Mouse (Mus musculus) neural tube, embryonic 12.5 days (tissue): ENCODE measurements at regions not wholly inside any gene's neighbourhood (a gene's known extent, or its start where the extent isn't known, plus 50 kb on each side); places are given as distances from the start of the nearest gene placed in this dataset.

Experiments used
- ATAC-seq: fragments of 200-750 bp; cut with Nextera tagmentation; 2 replicates; pipeline ENCODE4 v1.8.0; 2017; ENCODE audit warnings: low read depth, mild to moderate bottlenecking, moderate TSS enrichment, moderate library complexity; ENCODE audit not compliant: low FRiP score
- H3K27ac ChIP-seq: fragments of 300-500 bp; sonication (generic); 2 replicates; pipeline ENCODE4 v1.5.1; 2016
- H3K27me3 ChIP-seq: fragments of 300-500 bp; sonication (generic); replicated peaks from 2 replicates; pipeline ENCODE4 v1.6.1; 2016; ENCODE audit warnings: mild to moderate bottlenecking
- H3K36me3 ChIP-seq: fragments of 300-500 bp; sonication (generic); 2 replicates; pipeline ENCODE4 v1.6.1; 2016; ENCODE audit warnings: mild to moderate bottlenecking
- H3K4me1 ChIP-seq: fragments of 300-500 bp; sonication (generic); 2 replicates; pipeline ENCODE4 v1.6.1; 2016
- H3K4me2 ChIP-seq: fragments of 300-500 bp; sonication (generic); replicated peaks from 2 replicates; pipeline ENCODE4 v1.6.1; 2016; ENCODE audit warnings: mild to moderate bottlenecking
- H3K4me3 ChIP-seq: fragments of 300-500 bp; sonication (generic); 2 replicates; pipeline ENCODE4 v1.5.1; 2016
- H3K9ac ChIP-seq: fragments of 300-500 bp; sonication (generic); 2 replicates; pipeline ENCODE4 v1.6.1; 2016; ENCODE audit warnings: mild to moderate bottlenecking
- H3K9me3 ChIP-seq: fragments of 300-500 bp; sonication (generic); 2 replicates; pipeline ENCODE4 v1.6.1; 2016; ENCODE audit warnings: mild to moderate bottlenecking
- WGBS: fragments of 180-500 bp; shearing (Covaris S2); methylation state at CpG from one replicate; pipeline ENCODE4 v1.1.7; 2016; 5-methylcytosine and 5-hydroxymethylcytosine counted together

DNA sequence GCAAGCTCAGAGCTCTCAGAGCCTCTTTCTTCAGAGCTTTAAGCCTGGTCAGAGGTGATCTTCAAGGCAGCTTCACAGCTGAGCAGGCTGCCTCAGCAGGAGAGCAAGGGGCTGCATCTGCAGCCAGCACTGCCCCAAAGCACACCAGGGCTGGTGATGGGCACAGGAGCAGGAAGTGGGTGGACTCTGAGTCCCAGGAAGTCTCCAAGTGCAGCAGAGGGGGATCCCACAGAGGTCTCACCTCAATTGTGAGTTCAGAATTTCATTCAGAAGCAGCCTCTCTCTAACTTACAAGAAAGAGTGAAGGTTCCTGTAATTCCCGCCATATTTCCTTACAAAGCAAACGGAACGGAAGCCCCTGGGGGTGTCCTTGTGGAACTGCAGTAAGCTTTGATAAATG is 202.6 kb upstream of the Amigo2 start:
- H3K27me3 ChIP-seq: no peaks in the 10 kb centered on the region
- no peak overlapping the region for H3K27ac ChIP-seq
- no peaks in the 10 kb centered on the region for H3K4me1 ChIP-seq
- no peak overlapping the region for H3K4me3 ChIP-seq
- H3K9ac ChIP-seq: no peak overlapping the region
- no peak for ATAC-seq
- WGBS: 90% methylated on average over 3 of the region's 3 CpGs
- H3K36me3 ChIP-seq: no peaks in the 10 kb centered on the region
- H3K9me3 ChIP-seq: no peaks in the 10 kb centered on the region
- H3K4me2 ChIP-seq: no peak overlapping the region

DNA sequence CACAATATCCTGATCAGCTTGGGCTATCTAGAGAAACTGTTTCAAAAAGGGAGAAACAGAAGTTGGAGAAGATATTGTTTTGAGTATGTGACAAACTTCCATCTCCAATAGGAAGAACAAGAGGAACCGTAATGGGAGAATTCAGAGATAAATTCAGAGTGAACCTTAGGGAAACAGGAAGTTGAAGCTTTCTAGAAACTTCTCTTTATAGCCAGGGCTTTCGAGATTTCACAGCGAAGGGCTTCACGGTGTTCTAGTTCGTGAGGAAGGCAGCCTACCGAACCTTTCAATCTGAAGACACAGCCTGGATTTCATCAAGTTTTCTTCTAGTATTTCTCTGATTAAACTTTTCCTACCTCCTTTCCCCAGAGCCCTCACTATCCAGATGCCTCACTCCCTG is 201.9 kb upstream of the Amigo2 start:
- Histone ChIP-seq H3K4me2 (no peak overlapping the region), H3K9me3 (no peaks in the 10 kb centered on the region), H3K4me3 (no peak overlapping the region), H3K27me3 (no peaks in the 10 kb centered on the region), H3K36me3 (no peaks in the 10 kb centered on the region), H3K4me1 (no peaks in the 10 kb centered on the region), H3K9ac (no peak overlapping the region), H3K27ac (no peak overlapping the region)
- WGBS: 89% methylated on average over 6 of the region's 6 CpGs
- ATAC-seq: no peak

DNA sequence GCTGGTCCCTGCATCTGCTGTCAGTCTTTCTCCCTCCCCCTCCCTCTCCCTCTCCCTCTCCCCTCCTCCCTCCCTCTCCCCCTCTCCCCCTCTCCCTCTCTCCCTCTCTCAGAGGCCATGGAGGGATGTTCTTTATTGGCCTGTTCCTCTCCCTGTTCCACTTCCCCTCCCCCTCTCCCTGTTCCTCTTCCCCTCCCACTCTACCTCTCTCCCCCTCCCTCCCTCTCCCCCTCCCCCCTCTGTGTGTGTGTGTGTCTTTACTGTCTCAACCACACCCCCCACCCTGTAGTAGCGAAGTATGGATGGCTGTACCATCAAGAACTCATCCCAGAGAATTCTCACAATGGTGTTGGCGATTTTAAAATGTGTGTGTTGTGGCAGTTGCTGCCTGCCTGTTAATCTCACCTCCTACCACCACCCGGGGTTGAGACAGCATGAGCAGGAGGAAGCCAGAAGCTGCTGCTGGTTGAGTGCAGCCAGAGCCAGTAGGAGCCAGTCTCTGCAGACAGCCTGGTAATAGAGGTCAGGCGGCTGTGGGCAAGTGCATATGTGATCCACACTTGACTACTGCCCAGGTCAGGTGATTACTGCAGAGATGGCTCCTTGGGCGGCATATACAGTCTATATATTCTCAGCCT is 201.3 kb upstream of the Amigo2 start:
- no peak for ATAC-seq
- WGBS: 71% methylated on average over 5 of the region's 5 CpGs
- Histone ChIP-seq H3K27ac (no peak overlapping the region), H3K4me1 (no peaks in the 10 kb centered on the region), H3K36me3 (no peaks in the 10 kb centered on the region), H3K9ac (no peak overlapping the region), H3K4me3 (no peak overlapping the region), H3K9me3 (no peaks in the 10 kb centered on the region), H3K4me2 (no peak overlapping the region), H3K27me3 (no peaks in the 10 kb centered on the region)

DNA sequence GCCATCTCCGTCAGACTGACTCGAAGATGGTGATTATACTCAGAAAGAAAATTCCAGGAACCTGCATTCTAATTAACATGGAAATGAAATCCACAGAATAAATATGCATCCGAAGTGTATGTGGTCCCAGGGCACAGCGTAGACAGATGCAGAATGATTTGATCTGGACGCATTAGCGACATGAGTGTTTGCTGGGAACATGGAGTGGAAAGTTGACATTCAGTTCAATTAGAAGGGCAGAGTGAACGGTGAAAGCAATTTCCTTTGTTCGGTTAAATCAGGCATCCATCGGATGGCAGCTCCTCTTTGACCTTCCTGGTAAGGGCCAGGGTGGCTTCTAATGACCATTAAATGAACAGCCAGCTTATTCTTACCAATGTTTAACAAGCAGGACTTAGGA is 199.1 kb upstream of the Amigo2 start:
- Histone ChIP-seq H3K9ac (no peak overlapping the region), H3K4me3 (no peak overlapping the region), H3K27me3 (no peaks in the 10 kb centered on the region), H3K4me1 (no peaks in the 10 kb centered on the region), H3K36me3 (no peaks in the 10 kb centered on the region), H3K4me2 (no peak overlapping the region), H3K9me3 (no peaks in the 10 kb centered on the region), H3K27ac (no peak overlapping the region)
- ATAC-seq: no peak
- 72% methylated on average over 9 of the region's 9 CpGs for WGBS

DNA sequence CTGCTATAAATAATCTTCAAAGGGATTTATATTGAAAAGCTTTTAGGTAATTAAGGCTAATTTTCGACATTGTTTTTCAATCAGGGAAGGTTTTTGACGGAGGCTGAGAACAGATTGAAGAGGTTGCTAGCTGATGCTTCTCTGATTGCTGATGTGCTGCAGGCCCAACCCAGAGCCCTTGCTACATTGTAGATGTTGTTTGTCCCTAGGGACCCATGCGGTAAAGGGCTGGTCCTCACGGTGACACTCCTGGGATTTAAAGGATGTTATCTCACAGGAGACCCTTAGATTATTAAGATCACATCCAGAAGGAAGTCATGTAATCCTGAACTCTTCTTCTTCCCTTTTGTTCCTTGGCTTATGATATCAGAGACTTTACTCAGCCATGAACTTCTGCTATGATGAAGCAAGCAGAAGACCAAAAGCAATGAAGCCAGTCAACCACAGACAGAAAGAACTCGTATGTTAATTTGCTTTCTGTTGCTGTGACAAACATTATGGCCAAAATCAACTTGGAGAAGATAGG is 191.2 kb upstream of the Amigo2 start:
- H3K4me1 ChIP-seq: no peaks in the 10 kb centered on the region
- H3K36me3 ChIP-seq: no peaks in the 10 kb centered on the region
- H3K9ac ChIP-seq: no peak overlapping the region
- no peak overlapping the region for H3K4me3 ChIP-seq
- H3K27me3 ChIP-seq: no peaks in the 10 kb centered on the region
- H3K9me3 ChIP-seq: 0 out of 2 replicates have a peak, but pooled peaks cover 8% of the 10 kb centered on the region
- no peak overlapping the region for H3K4me2 ChIP-seq
- 90% methylated on average over 5 of the region's 5 CpGs for WGBS
- no peak for ATAC-seq
- no peak overlapping the region for H3K27ac ChIP-seq
